Comparison of ENCODE assay signal across 27 mouse cellular contexts in genomic region chr5:111910514-111910913, GRCm38 (mm10).
"Had no signal": no experiment of that assay in that cellular context is flagged by ENCODE, and none has a peak within 500 bp of the region (broad histone marks: within the 10 kb centered on the region; RNA-seq: fewer than 3 reads in every experiment).

No protein-coding gene starts in this region.

- H3K4me2 ChIP-seq: heart, embryonic 12.5 days; hindbrain, embryonic 12.5 days; hindbrain, embryonic 14.5 days; intestine, embryonic 15.5 days; limb, embryonic 13.5 days; limb, embryonic 15.5 days; liver, embryonic 12.5 days had no signal

- H3K27me3 ChIP-seq: intestine, embryonic 15.5 days; liver, embryonic 12.5 days had no signal

- H3K36me3 ChIP-seq: heart, embryonic 10.5 days; heart, embryonic 12.5 days; hindbrain, embryonic 10.5 days; hindbrain, embryonic 12.5 days; intestine, embryonic 15.5 days; limb, embryonic 13.5 days; limb, embryonic 15.5 days; liver, embryonic 12.5 days had no signal

- H3K4me3 ChIP-seq: gastrocnemius, adult 2 months; heart, embryonic 10.5 days; heart, embryonic 12.5 days; hindbrain, embryonic 10.5 days; hindbrain, embryonic 12.5 days; intestine, embryonic 15.5 days; layer of hippocampus, adult 2 months; limb, embryonic 13.5 days; limb, embryonic 15.5 days; liver, embryonic 12.5 days had no signal

- DNase-seq: gastrocnemius, adult 2 months; gastrocnemius, postnatal 10 days; gastrocnemius, postnatal 25 days; heart, adult 18-20 months; heart, postnatal 10 days; heart, postnatal 4 days; kidney, adult 18-20 months; kidney, adult 8-10 months; kidney, postnatal 10 days; kidney, postnatal 25 days; kidney, postnatal 4 days; layer of hippocampus, postnatal 36 days; left cerebral cortex, postnatal 4 days had no signal

- H3K9me3 ChIP-seq: hindbrain, embryonic 10.5 days; hindbrain, embryonic 12.5 days; intestine, embryonic 15.5 days; limb, embryonic 15.5 days; liver, embryonic 12.5 days had no signal

- H3K9ac ChIP-seq: heart, embryonic 12.5 days; hindbrain, embryonic 12.5 days; hindbrain, embryonic 14.5 days; intestine, embryonic 15.5 days; limb, embryonic 13.5 days; limb, embryonic 15.5 days; liver, embryonic 12.5 days; liver, embryonic 14.5 days had no signal

- H3K27ac ChIP-seq: gastrocnemius, adult 2 months; heart, embryonic 10.5 days; hindbrain, embryonic 10.5 days; hindbrain, embryonic 12.5 days; hindbrain, embryonic 14.5 days; intestine, embryonic 15.5 days; layer of hippocampus, adult 2 months; limb, embryonic 13.5 days; limb, embryonic 15.5 days; liver, embryonic 12.5 days; liver, embryonic 14.5 days had no signal

- H3K4me1 ChIP-seq: heart, embryonic 10.5 days; heart, embryonic 12.5 days; intestine, embryonic 15.5 days; limb, embryonic 13.5 days; limb, embryonic 15.5 days; liver, embryonic 12.5 days had no signal

- ATAC-seq: hindbrain, embryonic 16.5 days; inflammation-experienced regulatory T-cells, adult 6 months; intestine, embryonic 15.5 days; intestine, postnatal 0 days; liver, embryonic 12.5 days had no signal
